Mouse (Mus musculus) brain, embryonic 14.5 days (tissue): Measurements from ENCODE around the gene Unc5b.

Experiments
- CTCF ChIP-seq: fragments of 200-500 bp; IDR thresholded peaks from 2 replicates; pipeline ENCODE4 v1.5.1; 2012; ENCODE audit warnings: inconsistent platforms, mild to moderate bottlenecking, moderate library complexity, borderline replicate concordance; ENCODE audit not compliant: insufficient read depth, insufficient read length; ENCODE audit errors: extremely low read depth
- POLR2A ChIP-seq: fragments of 200-500 bp; IDR thresholded peaks from 2 replicates; pipeline ENCODE4 v1.6.1; 2012; ENCODE audit warnings: mild to moderate bottlenecking, inconsistent platforms, borderline replicate concordance; ENCODE audit not compliant: poor library complexity, insufficient read depth, insufficient read length, severe bottlenecking; ENCODE audit errors: extremely low read depth

DNA sequence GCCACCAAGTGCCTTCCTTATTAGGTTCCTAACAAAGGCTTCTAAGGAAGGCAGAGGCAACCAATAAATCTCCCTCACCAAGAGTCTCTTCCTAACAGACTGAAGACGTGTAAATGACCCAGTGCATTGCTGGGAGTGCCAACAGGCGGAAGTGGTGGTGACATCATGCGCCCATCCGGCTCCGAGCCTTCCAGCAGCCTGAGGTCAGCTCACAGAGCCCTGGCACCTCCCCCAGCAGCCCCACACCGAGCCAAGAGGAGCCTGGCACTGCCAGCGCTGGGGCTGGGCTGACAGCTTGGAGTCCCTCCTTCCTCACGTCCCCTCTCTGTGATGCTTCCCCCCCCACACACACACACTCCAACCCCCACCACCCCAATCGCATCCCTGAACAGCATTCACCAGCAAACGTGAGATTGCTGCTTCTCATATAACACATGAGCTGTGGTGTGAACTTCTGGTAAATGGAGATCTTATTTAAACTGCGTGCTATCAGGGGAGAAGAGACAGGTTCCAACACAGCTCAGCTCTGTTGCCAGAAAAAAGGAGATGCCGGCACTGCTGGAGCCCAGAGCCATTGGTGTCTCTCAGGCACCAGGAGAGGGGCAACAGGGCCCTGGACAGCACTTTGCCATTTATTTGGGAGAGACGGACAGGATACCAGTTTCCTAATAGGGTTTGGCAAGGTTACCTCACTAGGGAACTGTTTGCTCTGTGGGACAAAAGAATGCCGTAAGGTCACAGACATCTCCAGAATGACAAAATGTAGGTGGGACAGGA lies 14.3 kb downstream of the Unc5b start:
- TF ChIP-seq CTCF: no peak
- no peak for TF ChIP-seq POLR2A
